Mouse (Mus musculus) G1E-ER4 (cell line): ENCODE results near the gene Cse1l. TPM values are rescaled to one million over a fixed set of nuclear protein-coding genes. Genes with fewer than 3 reads are reported as not detected.

ENCODE experiments used
- GATA1 ChIP-seq: IDR thresholded peaks from one replicate; pipeline ENCODE4 v1.8.0; 2012; ENCODE audit warnings: low read length, inconsistent platforms
- polyA plus RNA-seq: library from polyadenylated mRNA; stranded (reverse); fragments of >175 nt; gene quantifications from 2 replicates; pipeline ENCODE4 v1.2.3, GENCODE M21; 2012

Cse1l gene
- polyA plus RNA-seq, 1 experiment, result 8.5 TPM

GRCm38 (mm10) chr2:166995021-166995795 lies 89.4 kb downstream of the Cse1l start:
- no peak for TF ChIP-seq GATA1

Other genes with a start within 250 kb of the Cse1l start
- 1.0 and 1.4 TPM in 2 replicates for gene Prex1, start 192.2 kb upstream of the Cse1l start, polyA plus RNA-seq
- 3.6 and 4.5 TPM in 2 replicates for gene Trp53rkb, start 113.5 kb upstream of the Cse1l start, polyA plus RNA-seq
- gene Arfgef2, start 100.5 kb upstream of the Cse1l start, polyA plus RNA-seq, result 9.3 and 9.8 TPM in 2 replicates
- gene Stau1, start 90.3 kb downstream of the Cse1l start, polyA plus RNA-seq, result 35.5 and 36.5 TPM in 2 replicates
- gene Ddx27, start 109.2 kb downstream of the Cse1l start, polyA plus RNA-seq, result 124 and 127 TPM in 2 replicates
- gene Znfx1, start 157.0 kb downstream of the Cse1l start, polyA plus RNA-seq, result 2.8 and 4.0 TPM in 2 replicates